Mouse (Mus musculus): Measurements from ENCODE around the gene Sugt1.
A peak's percentile ranks its signal among the peaks of the same experiment; 100 is the strongest.

The Sugt1 gene

DNA sequence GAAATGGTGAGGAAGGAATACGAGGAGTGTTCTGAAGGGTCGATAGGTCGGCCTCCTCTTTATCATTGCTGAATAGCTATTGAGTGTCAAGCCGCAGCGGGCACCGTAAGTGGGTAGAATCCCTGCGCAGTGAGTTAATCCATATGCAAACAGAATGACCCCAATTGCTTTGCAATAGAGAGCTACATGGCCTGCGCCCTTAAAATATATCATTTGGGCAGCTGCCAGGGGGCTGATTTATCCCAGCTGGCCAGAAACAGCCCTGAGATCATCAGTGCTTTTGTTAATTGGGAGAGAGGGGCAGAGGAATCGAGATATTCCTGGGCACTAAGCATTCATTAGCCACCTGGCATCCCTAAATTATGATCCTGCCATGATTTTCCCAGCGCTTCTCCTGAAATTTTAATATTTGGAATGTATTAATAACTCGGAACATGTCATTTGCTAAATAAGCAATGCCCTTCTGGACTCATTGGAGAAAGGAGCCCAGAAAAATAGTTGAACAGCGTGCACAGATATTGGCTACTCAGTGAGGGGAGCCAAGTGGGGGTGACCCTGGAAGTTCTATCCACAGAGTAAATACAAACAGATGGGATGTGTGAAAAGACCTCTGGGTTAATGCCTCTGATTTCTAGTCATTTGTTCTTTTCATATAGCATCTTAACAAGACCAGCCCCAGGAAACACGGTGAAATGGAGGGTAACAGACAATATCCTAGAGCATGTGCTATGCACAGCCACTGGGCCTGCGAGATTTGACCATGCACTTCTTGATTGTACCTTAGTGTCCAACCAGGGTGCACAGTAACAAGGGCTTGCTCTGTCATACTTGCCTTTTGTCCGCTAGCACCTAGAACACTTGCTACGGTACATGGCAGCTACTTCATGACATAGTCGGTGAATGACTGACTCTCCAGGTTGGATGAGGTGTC is 85.9 kb downstream of the Sugt1 start:
- DNase-seq (ENCODE audit: inconsistent age in 2 of 2, low spot score in 1 of 2): no peak

DNA sequence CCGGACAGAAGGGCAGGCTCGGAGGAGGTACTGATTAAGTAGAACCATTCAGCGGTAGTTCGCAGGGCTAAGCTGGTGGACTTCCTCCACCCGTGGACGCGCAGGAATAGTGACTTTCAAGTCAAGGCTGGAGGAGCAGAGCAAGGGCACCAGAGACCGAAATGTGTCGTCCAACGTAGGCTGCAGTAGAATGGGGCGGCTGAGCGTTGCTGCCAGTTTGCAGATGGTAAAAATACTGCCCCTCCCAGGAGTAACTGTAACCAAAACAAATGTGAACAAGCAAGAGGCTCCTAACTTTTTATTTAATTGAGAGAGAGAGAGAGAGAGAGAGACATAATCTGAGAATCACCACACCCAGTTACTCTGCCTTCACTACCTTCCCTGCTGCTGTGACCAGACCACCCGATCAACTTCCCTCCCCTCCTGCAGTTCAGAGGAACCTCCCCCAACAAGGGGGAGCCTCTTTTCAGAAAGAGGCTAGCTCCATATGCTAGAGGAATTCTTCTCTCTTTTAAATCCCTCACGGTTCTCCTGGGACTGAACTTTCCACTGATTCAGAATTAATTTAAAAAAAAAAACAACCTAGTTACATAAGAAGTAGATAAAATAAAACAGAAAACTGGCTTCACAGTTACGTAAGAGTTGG is 89.7 kb downstream of the Sugt1 start:
- DNase-seq (ENCODE audit: inconsistent age in 2 of 2, low spot score in 1 of 2): peak in 1 of 2 experiments; percentile 28

DNA sequence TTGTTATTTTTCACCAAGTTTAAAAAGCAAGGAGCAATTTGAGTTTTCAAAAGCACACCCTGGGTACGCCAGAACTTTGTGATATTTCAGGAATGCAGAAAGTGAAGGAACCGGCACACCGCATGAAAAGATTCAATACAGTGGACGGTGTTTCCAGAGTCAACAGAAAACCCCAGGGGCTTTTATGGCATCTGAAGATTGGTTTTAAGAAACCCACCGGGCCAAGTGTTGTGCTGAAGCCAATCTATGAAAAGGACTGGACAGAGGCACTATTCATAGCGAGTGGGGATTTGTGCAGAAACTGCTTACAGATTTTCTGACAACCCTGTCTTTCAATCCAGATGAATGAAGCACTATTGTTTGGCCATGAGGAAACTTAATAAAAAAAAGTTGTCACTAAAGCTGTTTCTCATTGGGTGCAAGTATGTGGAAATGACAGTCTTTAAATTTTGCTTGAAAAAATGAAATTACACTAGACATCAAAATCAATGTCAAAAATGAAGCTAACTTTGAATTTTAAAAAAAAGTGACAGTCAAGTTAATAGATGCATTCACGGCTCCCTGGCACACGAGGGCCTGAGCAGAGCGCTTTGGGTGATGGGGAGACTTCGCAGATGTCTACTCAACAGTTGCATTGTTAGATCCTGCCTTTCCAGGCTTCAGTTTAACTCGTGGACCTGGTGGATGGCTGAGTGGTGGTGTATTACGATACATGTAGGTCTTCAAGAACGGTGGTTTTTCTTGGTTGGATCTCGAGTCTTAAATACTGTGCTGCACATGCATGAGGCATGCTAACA is 90.6 kb downstream of the Sugt1 start:
- DNase-seq (ENCODE audit: inconsistent age in 2 of 2, low spot score in 1 of 2): no peak

DNA sequence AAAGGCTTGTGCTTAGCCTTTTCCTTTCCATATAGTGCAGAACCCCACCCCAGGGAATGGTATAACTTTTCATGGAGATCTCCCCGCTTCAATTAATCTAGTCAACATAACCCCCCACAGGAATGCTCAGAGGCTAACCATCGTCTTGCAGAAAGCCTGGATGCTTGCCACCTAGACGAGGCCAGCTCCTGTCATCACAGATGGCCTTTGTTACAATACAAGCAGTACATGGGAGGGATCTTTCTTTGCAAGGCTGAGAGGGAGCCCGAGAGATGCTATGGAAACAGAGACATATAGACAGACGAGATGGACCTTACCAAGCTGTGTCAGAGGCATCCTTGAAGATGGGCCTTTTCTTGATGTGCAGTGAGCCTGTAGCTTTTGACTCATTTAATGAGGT is 93.2 kb downstream of the Sugt1 start:
- DNase-seq (ENCODE audit: inconsistent age in 2 of 2, low spot score in 1 of 2): no peak
